Mouse (Mus musculus): ENCODE measurements around the gene Rbsn. TPM values are rescaled to one million over a fixed set of nuclear protein-coding genes. Genes with fewer than 3 reads are reported as not detected.

Rbsn gene
- polyA plus RNA-seq (2017; shearing (Covaris generic)), result 35.5 TPM

DNA sequence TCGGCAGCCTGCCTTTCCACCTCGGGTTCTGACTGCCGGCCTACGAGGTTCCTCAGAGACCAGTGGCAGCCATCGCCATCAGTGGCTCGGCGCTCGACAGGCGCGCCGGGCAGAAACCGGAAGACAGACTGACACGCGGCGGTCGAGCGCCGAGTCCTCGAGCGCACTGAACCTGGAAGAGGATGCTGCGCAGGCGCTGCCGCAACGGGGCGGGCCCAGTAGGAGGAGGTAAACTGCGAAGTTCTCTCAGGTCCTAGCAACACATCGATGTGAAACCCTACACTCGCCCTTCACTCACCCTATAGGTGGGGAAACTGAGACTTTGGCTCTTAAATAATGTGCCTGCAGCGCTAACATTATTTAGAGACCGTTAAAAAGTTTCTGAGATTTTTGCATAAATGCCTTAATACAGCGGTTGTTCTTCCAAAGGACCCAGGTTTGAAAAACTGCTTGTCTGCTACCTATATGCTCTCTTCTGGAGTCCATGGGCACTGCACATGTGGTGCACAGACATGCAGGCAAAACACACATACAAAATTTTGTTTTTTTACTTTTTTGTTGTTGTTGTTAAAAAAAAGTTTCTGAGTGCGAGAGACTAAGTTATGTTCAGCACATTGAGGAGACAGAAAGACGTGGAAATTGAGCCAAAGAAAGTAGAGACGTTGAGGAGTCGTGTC, at the start of gene Rbsn:
Gene Rbsn (minus strand): TSS at position 153 of the 677 bp plus-strand sequence.

DNA sequence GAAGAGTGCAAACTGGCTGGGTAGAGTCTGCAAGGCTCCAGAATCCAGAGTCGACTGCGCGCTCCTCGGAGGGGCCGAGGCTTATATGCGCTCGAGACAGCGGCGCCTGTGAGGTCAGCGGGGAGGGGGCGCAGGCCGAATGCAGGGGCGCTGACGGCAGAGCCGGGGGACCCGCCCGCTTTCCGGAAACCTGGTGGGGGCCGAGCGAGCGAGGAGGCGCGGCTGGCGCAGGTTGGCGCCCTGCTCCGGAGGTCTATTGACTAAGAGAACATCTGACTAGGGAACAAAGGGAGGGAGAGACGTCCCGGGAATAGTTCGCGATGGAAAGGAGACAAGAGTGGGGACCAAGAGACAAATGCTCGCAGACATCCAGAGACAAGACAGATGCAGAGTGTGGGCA, 29.9 kb upstream of the Rbsn start, which contains the start of gene Trh:
Gene Trh (minus strand): TSS at position 60 of the 400 bp plus-strand sequence.

DNA sequence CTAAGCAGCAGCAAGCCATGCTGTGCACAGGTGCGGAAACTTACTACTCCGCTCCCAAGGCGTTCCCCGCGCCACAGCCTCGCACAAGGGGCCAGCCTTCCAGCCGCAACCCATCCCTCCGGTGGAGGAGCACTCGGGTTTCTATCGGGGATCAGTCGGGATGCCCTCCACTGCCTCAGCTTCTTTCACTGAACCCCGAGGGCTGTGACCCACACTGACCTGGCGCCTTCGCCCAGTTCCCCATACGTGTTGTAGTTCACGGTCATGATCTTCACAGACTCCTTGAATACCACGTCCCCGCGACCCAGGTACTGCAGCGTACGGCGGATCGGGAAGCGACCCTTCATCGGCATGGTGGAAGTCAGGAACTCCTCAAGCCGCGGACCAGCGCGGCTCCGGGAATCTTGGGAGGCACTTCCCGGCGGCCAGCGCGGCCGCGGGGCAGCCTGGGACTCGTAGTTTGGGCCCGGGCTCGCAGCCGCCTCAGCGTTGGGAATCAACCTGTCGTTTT, 31.0 kb downstream of the Rbsn start, which contains the start of gene Mrps25:
Gene Mrps25 (minus strand): TSS at position 413 of the 511 bp plus-strand sequence.

Other genes starting within 250 kb of the Rbsn start
- not detected for gene Fgd5, start 236.0 kb downstream of the Rbsn start, polyA plus RNA-seq (2017; shearing (Covaris generic))
- gene Nr2c2, start 123.5 kb downstream of the Rbsn start, polyA plus RNA-seq (2017; shearing (Covaris generic)), result 43.0 TPM
- gene Mrps25, start 30.9 kb downstream of the Rbsn start, polyA plus RNA-seq (2017; shearing (Covaris generic)), result 56.3 TPM
- not detected for gene Trh, start 29.7 kb upstream of the Rbsn start, polyA plus RNA-seq (2017; shearing (Covaris generic))